Mouse (Mus musculus) hindbrain, embryonic 16.5 days (tissue): ENCODE measurements around the gene Cgnl1. TPM values are rescaled to one million over a fixed set of nuclear protein-coding genes. Genes with fewer than 3 reads are reported as not detected.

Experiments used
- ATAC-seq: fragments of 200-750 bp; cut with Nextera tagmentation; 2 replicates; pipeline ENCODE4 v1.8.0; 2017; ENCODE audit warnings: moderate TSS enrichment, moderate library complexity
- H3K27ac ChIP-seq: fragments of 300-500 bp; sonication (generic); 2 replicates; pipeline ENCODE4 v1.5.1; 2014; ENCODE audit warnings: low read depth, mild to moderate bottlenecking, control low read depth, low read length, moderate library complexity
- H3K27me3 ChIP-seq: fragments of 300-500 bp; sonication (generic); replicated peaks from 2 replicates; pipeline ENCODE4 v1.6.1; 2014; ENCODE audit warnings: low read length; ENCODE audit not compliant: control insufficient read depth, insufficient read depth
- H3K36me3 ChIP-seq: fragments of 300-500 bp; sonication (generic); 2 replicates; pipeline ENCODE4 v1.6.1; 2014; ENCODE audit warnings: mild to moderate bottlenecking, low read length, moderate library complexity, mixed read lengths; ENCODE audit not compliant: control insufficient read depth, insufficient read depth
- H3K4me1 ChIP-seq: fragments of 300-500 bp; sonication (generic); 2 replicates; pipeline ENCODE4 v1.6.1; 2014; ENCODE audit warnings: low read depth, low read length; ENCODE audit not compliant: control insufficient read depth, insufficient read depth
- H3K4me2 ChIP-seq: fragments of 300-500 bp; sonication (generic); 2 replicates; pipeline ENCODE4 v1.6.1; 2014; ENCODE audit warnings: mild to moderate bottlenecking, low read length, control low read depth, moderate library complexity
- H3K4me3 ChIP-seq: fragments of 300-500 bp; sonication (generic); 2 replicates; pipeline ENCODE4 v1.5.1; 2014; ENCODE audit warnings: mild to moderate bottlenecking, low read length, control low read depth, moderate library complexity
- H3K9ac ChIP-seq: fragments of 300-500 bp; sonication (generic); 2 replicates; pipeline ENCODE4 v1.6.1; 2014; ENCODE audit warnings: low read depth, mild to moderate bottlenecking, control low read depth, low read length, moderate library complexity
- H3K9me3 ChIP-seq: fragments of 300-500 bp; sonication (generic); 2 replicates; pipeline ENCODE4 v1.6.1; 2014; ENCODE audit warnings: mild to moderate bottlenecking, low read length, moderate library complexity; ENCODE audit not compliant: control insufficient read depth
- WGBS: fragments of 180-500 bp; shearing (Covaris S2); extraction: QIAGEN DNeasy Blood & Tissue Kit; methylation state at CpG from one replicate; pipeline ENCODE4 v1.1.7; 2014; 5-methylcytosine and 5-hydroxymethylcytosine counted together
- polyA plus RNA-seq: library from polyadenylated mRNA; unstranded; fragments of >200 nt; fragmentation: Nextera tagmentation; extraction: Ambion mirVana; gene quantifications from 2 replicates; pipeline ENCODE4 v1.2.1, GENCODE M21; 2015

The Cgnl1 gene
- polyA plus RNA-seq, 1 experiment from 2014 or later = 7.0 TPM

- H3K4me2 ChIP-seq = no peak overlapping the region
- H3K27ac ChIP-seq = no peak overlapping the region
- WGBS = 77% methylated on average over 2 of the region's 2 CpGs
These were observed 182.3 kb downstream of the Cgnl1 start for GRCm38 (mm10) chr9:71588930-71589592.

DNA sequence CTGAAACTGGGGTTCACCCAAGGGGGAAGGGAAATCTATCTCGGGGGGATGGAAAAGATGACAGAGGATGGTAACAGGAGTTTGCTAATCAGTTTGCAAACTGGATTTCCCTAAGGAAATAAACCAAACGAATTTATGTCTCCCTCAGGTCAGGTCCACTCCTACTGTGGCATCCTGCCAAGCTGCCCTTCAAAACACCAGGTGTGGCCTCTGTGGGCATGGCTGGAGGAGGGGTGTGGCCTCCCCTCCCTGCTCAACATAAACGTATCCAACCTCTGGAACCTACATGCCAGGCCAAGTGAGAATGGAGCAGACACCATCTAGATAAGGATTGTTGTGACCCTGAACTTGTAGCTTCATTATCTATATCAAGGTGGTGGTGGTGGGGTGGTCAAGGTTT lies 185.0 kb downstream of the Cgnl1 start:
- Histone ChIP-seq H3K4me2 (no peak overlapping the region), H3K27me3 (no peaks in the 10 kb centered on the region), H3K4me1 (no peaks in the 10 kb centered on the region), H3K36me3 (no peaks in the 10 kb centered on the region), H3K9me3 (no peaks in the 10 kb centered on the region), H3K27ac (no peak overlapping the region), H3K9ac (no peak overlapping the region), H3K4me3 (no peak overlapping the region)
- ATAC-seq = no peak
- WGBS = 64% methylated on average over 3 of the region's 3 CpGs

More at GRCm38 (mm10) chr9:71588930-71589592, 182.3 kb downstream of the Cgnl1 start:
- ATAC-seq = no peak
- Histone ChIP-seq H3K27me3 (no peaks in the 10 kb centered on the region; the same call in 1 of the 2 replicates), H3K9me3 (no peaks in the 10 kb centered on the region), H3K4me1 (peaks cover 4% of the 10 kb centered on the region; the same call in 1 of the 2 replicates), H3K9ac (no peak overlapping the region), H3K36me3 (no peaks in the 10 kb centered on the region), H3K4me3 (no peak overlapping the region)

DNA sequence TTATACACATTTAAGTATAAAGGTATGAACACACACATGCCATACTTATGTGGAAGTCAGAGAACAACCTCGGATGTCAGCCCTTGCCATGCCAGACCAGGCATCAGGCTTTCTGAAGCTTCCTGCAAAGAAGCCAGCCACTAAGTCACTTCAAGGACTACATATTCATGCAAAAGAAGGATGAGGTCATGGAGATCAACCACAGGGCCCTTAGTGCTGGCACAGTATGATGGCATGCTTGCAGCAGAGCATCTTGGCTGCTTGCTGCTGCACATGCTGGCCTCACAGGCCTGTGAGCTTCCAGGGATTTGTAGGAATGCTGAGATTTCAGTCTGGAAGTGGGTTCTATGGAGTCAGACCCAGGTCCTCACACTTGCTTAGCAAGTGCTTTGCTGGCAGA lies 188.6 kb downstream of the Cgnl1 start:
- Histone ChIP-seq H3K4me1 (no peaks in the 10 kb centered on the region), H3K27ac (no peak overlapping the region), H3K9me3 (no peaks in the 10 kb centered on the region), H3K27me3 (no peaks in the 10 kb centered on the region), H3K4me2 (no peak overlapping the region), H3K36me3 (no peaks in the 10 kb centered on the region), H3K9ac (no peak overlapping the region), H3K4me3 (no peak overlapping the region)
- no peak for ATAC-seq
- WGBS = 87% methylated on average over 1 of the region's 1 CpGs

DNA sequence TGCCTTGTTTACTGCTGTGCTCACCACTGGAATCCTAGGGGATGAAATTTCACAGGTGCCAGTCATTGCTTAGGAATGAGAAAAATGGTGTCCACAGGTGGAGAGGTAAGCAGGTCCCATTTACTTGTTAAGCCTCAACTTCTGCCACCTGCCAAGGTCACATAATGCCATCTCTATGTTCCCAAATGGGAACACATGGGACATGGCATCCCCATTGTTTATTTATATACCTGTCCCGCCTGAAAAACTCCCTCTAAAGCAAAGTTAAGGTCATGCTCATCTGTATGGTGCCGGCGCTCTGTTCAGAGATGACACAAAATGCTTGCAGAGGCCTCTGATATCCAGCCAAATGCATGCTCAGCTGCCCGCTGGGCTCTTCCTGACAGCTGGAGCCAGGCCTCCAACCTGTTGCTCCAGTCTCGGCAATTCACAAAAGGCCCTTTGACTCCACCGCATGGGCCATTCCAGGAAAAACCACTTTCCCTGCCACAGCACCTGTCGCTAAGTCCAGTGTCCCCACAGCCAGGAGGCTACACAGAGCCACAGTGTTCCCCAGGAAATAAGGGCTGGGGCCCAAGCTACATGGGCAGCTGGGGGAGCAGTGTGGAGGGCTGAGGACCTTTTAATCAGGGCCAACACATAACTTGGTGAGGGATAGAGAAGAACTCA lies 192.4 kb downstream of the Cgnl1 start:
- WGBS = 53% methylated on average over 7 of the region's 7 CpGs
- peak; percentile 70 for ATAC-seq

More for the DNA sequence above, 192.4 kb downstream of the Cgnl1 start:
- H3K27ac ChIP-seq = no peak overlapping the region
- H3K36me3 ChIP-seq = no peaks in the 10 kb centered on the region
- H3K27me3 ChIP-seq = no peaks in the 10 kb centered on the region
- H3K4me2 ChIP-seq = no peak overlapping the region
- no peaks in the 10 kb centered on the region for H3K4me1 ChIP-seq
- no peak overlapping the region for H3K9ac ChIP-seq
- no peak overlapping the region for H3K4me3 ChIP-seq
- H3K9me3 ChIP-seq = no peaks in the 10 kb centered on the region

Other genes with a start within 250 kb of the Cgnl1 start
- gene Myzap, start 179.2 kb downstream of the Cgnl1 start, polyA plus RNA-seq = 1.9 and 2.3 TPM in 2 replicates